Mouse (Mus musculus) bone marrow, adult 2 months (tissue): ENCODE results near the gene Heg1.

Experiments used
- CTCF ChIP-seq: fragments of 200-500 bp; IDR thresholded peaks from 2 replicates; pipeline ENCODE4 v1.5.1; 2011; ENCODE audit warnings: low read length, control low read depth; ENCODE audit not compliant: control insufficient read depth, insufficient read depth
- POLR2A ChIP-seq: fragments of 200-500 bp; IDR thresholded peaks from 2 replicates; pipeline ENCODE4 v1.6.1; 2011; ENCODE audit warnings: low read depth, mild to moderate bottlenecking, control low read depth, low read length, borderline replicate concordance; ENCODE audit not compliant: control insufficient read depth

- TF ChIP-seq CTCF (no peak), POLR2A (no peak)
Measured at GRCm38 (mm10) chr16:33765477-33765876, 81.3 kb downstream of the Heg1 start.
